Mouse (Mus musculus) leukemia stem cell, adult 10-12 weeks (primary cell): ENCODE data around the gene Lrrc3c. TPM values are rescaled to one million over a fixed set of nuclear protein-coding genes. Genes with fewer than 3 reads are reported as not detected.

Experiments used
- polyA plus RNA-seq: library from polyadenylated mRNA; stranded (reverse); fragments of >175 nt; gene quantifications from 2 replicates; pipeline ENCODE4 v1.2.3, GENCODE M21; 2012; ENCODE audit warnings: low replicate concordance

The Lrrc3c gene
- not detected in 2 replicates for polyA plus RNA-seq

GRCm38 (mm10) chr11:98597991-98598390 is at the start of gene Lrrc3c:
Gene Lrrc3c, plus strand, starts transcription at chr11:98598291.

GRCm38 (mm10) chr11:98550975-98551828 is 46.9 kb upstream of the Lrrc3c start, which contains the start of gene Zpbp2:
Gene Zpbp2, plus strand, starts transcription at chr11:98551097.

GRCm38 (mm10) chr11:98586892-98587563 is 11.1 kb upstream of the Lrrc3c start, which contains the start of gene Ormdl3:
Gene Ormdl3, minus strand, starts transcription at chr11:98587368.

GRCm38 (mm10) chr11:98625611-98626410 is 27.7 kb downstream of the Lrrc3c start, which contains the start of the genes Gm12355 and Gsdma3:
Gene Gm12355, minus strand, starts transcription at chr11:98625661.
Gene Gsdma3, plus strand, starts transcription at chr11:98626360.

GRCm38 (mm10) chr11:98646459-98646858 is 48.4 kb downstream of the Lrrc3c start, which contains the start of gene Gsdma2:
Gene Gsdma2, plus strand, starts transcription at chr11:98646759.

Other genes starting within 250 kb of the Lrrc3c start
- 0.17 TPM in 1 of 2 replicates, not detected in the other for gene Ppp1r1b, start 249.9 kb upstream of the Lrrc3c start, polyA plus RNA-seq
- 45.0 TPM in 2 replicates for gene Stard3, start 239.9 kb upstream of the Lrrc3c start, polyA plus RNA-seq
- 0.19 and 0.84 TPM in 2 replicates for gene Tcap, start 214.5 kb upstream of the Lrrc3c start, polyA plus RNA-seq
- not detected in 2 replicates for gene Pnmt, start 211.8 kb upstream of the Lrrc3c start, polyA plus RNA-seq
- gene Pgap3, start 197.8 kb upstream of the Lrrc3c start, polyA plus RNA-seq: 15.5 and 16.9 TPM in 2 replicates
- gene Erbb2, start 185.8 kb upstream of the Lrrc3c start, polyA plus RNA-seq: 0.56 and 1.1 TPM in 2 replicates
- 9.1 and 24.6 TPM in 2 replicates for gene Mien1, start 159.3 kb upstream of the Lrrc3c start, polyA plus RNA-seq
- 0.96 and 2.4 TPM in 2 replicates for gene Grb7, start 151.9 kb upstream of the Lrrc3c start, polyA plus RNA-seq
- 8.4 and 9.6 TPM in 2 replicates for gene Ikzf3, start 52.3 kb upstream of the Lrrc3c start, polyA plus RNA-seq
- 0.98 and 1.0 TPM in 2 replicates for gene Zpbp2, start 47.2 kb upstream of the Lrrc3c start, polyA plus RNA-seq
- 60.4 and 108 TPM in 2 replicates for gene Ormdl3, start 10.9 kb upstream of the Lrrc3c start, polyA plus RNA-seq
- not detected in 2 replicates for gene Gm12355, start 27.4 kb downstream of the Lrrc3c start, polyA plus RNA-seq
- gene Gsdma3, start 28.1 kb downstream of the Lrrc3c start, polyA plus RNA-seq: not detected in 2 replicates
- not detected in 2 replicates for gene Gsdma2, start 48.5 kb downstream of the Lrrc3c start, polyA plus RNA-seq
- 0.67 TPM in 1 of 2 replicates, not detected in the other for gene Gsdma, start 66.1 kb downstream of the Lrrc3c start, polyA plus RNA-seq
- gene Psmd3, start 84.3 kb downstream of the Lrrc3c start, polyA plus RNA-seq: 193 and 224 TPM in 2 replicates
- 0.41 TPM in 1 of 2 replicates, not detected in the other for gene Csf3, start 103.0 kb downstream of the Lrrc3c start, polyA plus RNA-seq
- gene Med24, start 131.1 kb downstream of the Lrrc3c start, polyA plus RNA-seq: 111 and 145 TPM in 2 replicates
- gene Thra, start 142.3 kb downstream of the Lrrc3c start, polyA plus RNA-seq: 41.6 and 45.3 TPM in 2 replicates
- gene Nr1d1, start 177.0 kb downstream of the Lrrc3c start, polyA plus RNA-seq: 1.6 and 4.8 TPM in 2 replicates
- 68.7 and 118 TPM in 2 replicates for gene Msl1, start 197.2 kb downstream of the Lrrc3c start, polyA plus RNA-seq
- gene Casc3, start 206.6 kb downstream of the Lrrc3c start, polyA plus RNA-seq: 33.5 and 39.4 TPM in 2 replicates
- gene Rapgefl1, start 238.5 kb downstream of the Lrrc3c start, polyA plus RNA-seq: 0.37 and 0.64 TPM in 2 replicates